Mouse (Mus musculus): ENCODE measurements around the gene Nfkbid. TPM values are rescaled to one million over a fixed set of nuclear protein-coding genes. Genes with fewer than 3 reads are reported as not detected.
"Not testable (repeated sequence)": the region's sequence is repeated elsewhere in the genome, so short reads cannot be mapped to it uniquely, and the experiment has no call there.

Nfkbid gene
- total RNA-seq, 2 experiments from 2014 or later: 1.6 to 2.0 TPM

GRCm38 (mm10) chr7:30459484-30459883, 38.0 kb downstream of the Nfkbid start:
- no peak for DNase-seq (ENCODE audit: low spot score in 2 of 2)

GRCm38 (mm10) chr7:30463568-30463967, 42.0 kb downstream of the Nfkbid start:
- DNase-seq (ENCODE audit: low spot score in 2 of 2): no peak

GRCm38 (mm10) chr7:30463996-30464395, 42.5 kb downstream of the Nfkbid start:
- DNase-seq (ENCODE audit: low spot score in 2 of 2): no peak

GRCm38 (mm10) chr7:30464816-30465300, 43.3 kb downstream of the Nfkbid start:
- no peak for DNase-seq (ENCODE audit: low spot score in 2 of 2)

- peak; percentile 39 to 48 for DNase-seq (ENCODE audit: low spot score in 2 of 2)
Observed at GRCm38 (mm10) chr7:30472411-30472810, 50.9 kb downstream of the Nfkbid start.

- DNase-seq (ENCODE audit: low spot score in 2 of 2): no peak
Observed at GRCm38 (mm10) chr7:30474999-30475398, 53.5 kb downstream of the Nfkbid start.

GRCm38 (mm10) chr7:30476136-30476535, 54.6 kb downstream of the Nfkbid start:
- not testable (repeated sequence) for DNase-seq (ENCODE audit: low spot score in 2 of 2)

- DNase-seq (ENCODE audit: low spot score in 2 of 2): no peak
Observed at GRCm38 (mm10) chr7:30477415-30478381, 56.2 kb downstream of the Nfkbid start.

Other genes with a start within 250 kb of the Nfkbid start
- 100 to 1,000 TPM; 349 to 810 TPM for gene Cox7a1, start 237.6 kb upstream of the Nfkbid start, total RNA-seq (2021)
- gene Capns1, start 222.9 kb upstream of the Nfkbid start, total RNA-seq (2021): 100 to 1,000 TPM; 575 to 621 TPM
- 10 to 100 TPM; 51.1 to 64.1 TPM for gene Polr2i, start 189.8 kb upstream of the Nfkbid start, total RNA-seq (2021)
- gene Tbcb, start 189.5 kb upstream of the Nfkbid start, total RNA-seq (2021): 10 to 100 TPM; 86.2 to 93.6 TPM
- gene Ovol3, start 186.0 kb upstream of the Nfkbid start, total RNA-seq (2021): not detected
- gene Thap8, start 141.6 kb upstream of the Nfkbid start, total RNA-seq (2021): under 1 TPM; 0.38 to 0.46 TPM
- gene Wdr62, start 141.3 kb upstream of the Nfkbid start, total RNA-seq (2021): 1 to 10 TPM; 4.9 to 6.7 TPM
- 10 to 100 TPM; 22.6 to 24.3 TPM for gene Clip3, start 130.0 kb upstream of the Nfkbid start, total RNA-seq (2021)
- 10 to 100 TPM; 56.3 to 74.8 TPM for gene Alkbh6, start 113.0 kb upstream of the Nfkbid start, total RNA-seq (2021)
- 10 to 100 TPM; 21.8 to 31.5 TPM for gene Syne4, start 106.9 kb upstream of the Nfkbid start, total RNA-seq (2021)
- gene E130208F15Rik, start 100.0 kb upstream of the Nfkbid start, total RNA-seq (2021): 1 to 10 TPM in 1 of 2 experiments, under 1 TPM in 1; 0.63 to 1.0 TPM
- 10 to 100 TPM in 1 of 2 experiments, 1 to 10 TPM in 1; 8.8 to 12.0 TPM for gene Sdhaf1, start 97.8 kb upstream of the Nfkbid start, total RNA-seq (2021)
- gene Lrfn3, start 59.0 kb upstream of the Nfkbid start, total RNA-seq (2021): 1 to 10 TPM; 6.7 to 8.5 TPM
- 10 to 100 TPM; 34.7 to 68.5 TPM for gene Tyrobp, start 8.0 kb upstream of the Nfkbid start, total RNA-seq (2021)
- 1 to 10 TPM; 1.5 to 1.9 TPM for gene Hcst, start 1.9 kb upstream of the Nfkbid start, total RNA-seq (2021)
- 10 to 100 TPM; 31.8 to 40.6 TPM for gene Aplp1, start 23.8 kb downstream of the Nfkbid start, total RNA-seq (2021)
- not detected for gene Kirrel2, start 36.0 kb downstream of the Nfkbid start, total RNA-seq (2021)
- gene Nphs1, start 36.6 kb downstream of the Nfkbid start, total RNA-seq (2021): not detected
- 1 to 10 TPM in 1 of 2 experiments, not detected in 1; 1.2 TPM for gene Prodh2, start 71.9 kb downstream of the Nfkbid start, total RNA-seq (2021)
- gene Arhgap33, start 113.3 kb downstream of the Nfkbid start, total RNA-seq (2021): 1 to 10 TPM; 1.8 to 2.7 TPM
- 10 to 100 TPM; 26.3 to 34.9 TPM for gene Hspb6, start 130.4 kb downstream of the Nfkbid start, total RNA-seq (2021)
- 1 to 10 TPM; 6.5 to 6.9 TPM for gene Proser3, start 130.6 kb downstream of the Nfkbid start, total RNA-seq (2021)
- gene Lin37, start 138.1 kb downstream of the Nfkbid start, total RNA-seq (2021): 10 to 100 TPM; 47.0 to 59.3 TPM
- gene U2af1l4, start 141.6 kb downstream of the Nfkbid start, total RNA-seq (2021): 10 to 100 TPM; 67.1 to 67.4 TPM
- 1 to 10 TPM; 4.6 to 8.2 TPM for gene Gm49396, start 141.6 kb downstream of the Nfkbid start, total RNA-seq (2021)
- 100 to 1,000 TPM; 130 to 154 TPM for gene Psenen, start 141.9 kb downstream of the Nfkbid start, total RNA-seq (2021)
- gene Igflr1, start 143.7 kb downstream of the Nfkbid start, total RNA-seq (2021): 1 to 10 TPM; 3.6 to 4.3 TPM
- gene Kmt2b, start 167.0 kb downstream of the Nfkbid start, total RNA-seq (2021): 10 to 100 TPM; 37.8 to 56.6 TPM
- gene Zbtb32, start 177.2 kb downstream of the Nfkbid start, total RNA-seq (2021): under 1 TPM in 1 of 2 experiments, not detected in 1; 0.83 TPM
- under 1 TPM; 0.19 to 0.20 TPM for gene Upk1a, start 191.1 kb downstream of the Nfkbid start, total RNA-seq (2021)
- gene Cox6b1, start 204.4 kb downstream of the Nfkbid start, total RNA-seq (2021): 1,000 to 10,000 TPM; 1,148 to 1,842 TPM
- not detected for gene Etv2, start 214.1 kb downstream of the Nfkbid start, total RNA-seq (2021)
- gene Rbm42, start 228.6 kb downstream of the Nfkbid start, total RNA-seq (2021): 10 to 100 TPM; 84.9 to 86.7 TPM
- gene Haus5, start 243.3 kb downstream of the Nfkbid start, total RNA-seq (2021): 1 to 10 TPM; 6.9 to 7.9 TPM
- not detected for gene Pmis2, start 249.9 kb downstream of the Nfkbid start, total RNA-seq (2021)

All from adrenal gland, adult 18-20 months (tissue).